Mouse (Mus musculus): ENCODE measurements around the gene Esam. TPM values are rescaled to one million over a fixed set of nuclear protein-coding genes. Genes with fewer than 3 reads are reported as not detected.
A peak's percentile ranks its signal among the peaks of the same experiment; 100 is the strongest.

Gene Esam
- total RNA-seq, 2 experiments from 2014 or later = 88.8 to 91.3 TPM

DNA sequence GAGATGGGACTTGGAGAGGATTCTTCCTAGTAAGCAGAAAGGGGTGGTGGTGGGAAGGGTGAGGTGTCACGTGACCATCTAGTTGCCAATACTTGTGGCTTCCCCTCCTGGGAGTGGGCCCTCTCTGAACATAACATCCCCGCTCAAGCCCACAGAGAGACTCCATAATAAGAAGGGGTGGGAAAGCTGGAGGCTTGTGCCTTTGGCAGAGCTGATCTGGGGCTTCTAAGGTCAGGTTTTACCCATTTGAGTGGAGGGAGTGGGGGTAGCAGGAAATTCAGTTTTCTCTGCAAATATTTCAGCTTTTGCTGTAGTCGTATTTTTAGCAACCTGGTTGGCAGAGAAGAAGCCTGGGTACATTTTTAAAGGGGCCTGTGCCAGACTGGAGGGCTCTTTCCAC lies 28.5 kb downstream of the Esam start:
- DNase-seq = no peak

DNA sequence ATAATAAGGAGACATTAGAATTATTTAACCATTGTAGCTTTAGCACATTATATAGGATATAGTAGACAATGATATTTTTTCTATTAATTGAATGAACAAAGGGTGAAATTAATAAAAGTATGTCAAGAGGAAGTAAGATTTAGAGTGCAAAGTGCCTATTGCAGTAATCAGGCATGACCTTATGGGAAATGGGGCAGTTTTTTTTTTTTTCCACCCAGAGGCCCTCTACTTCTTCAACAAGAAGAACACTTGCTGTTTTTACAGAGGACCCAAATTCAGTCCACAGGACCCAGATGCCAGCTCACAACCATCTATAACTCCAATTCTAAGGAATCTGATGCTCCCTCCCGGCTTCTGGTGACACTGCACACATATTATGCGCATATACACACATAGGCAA lies 32.7 kb downstream of the Esam start:
- no peak for DNase-seq

DNA sequence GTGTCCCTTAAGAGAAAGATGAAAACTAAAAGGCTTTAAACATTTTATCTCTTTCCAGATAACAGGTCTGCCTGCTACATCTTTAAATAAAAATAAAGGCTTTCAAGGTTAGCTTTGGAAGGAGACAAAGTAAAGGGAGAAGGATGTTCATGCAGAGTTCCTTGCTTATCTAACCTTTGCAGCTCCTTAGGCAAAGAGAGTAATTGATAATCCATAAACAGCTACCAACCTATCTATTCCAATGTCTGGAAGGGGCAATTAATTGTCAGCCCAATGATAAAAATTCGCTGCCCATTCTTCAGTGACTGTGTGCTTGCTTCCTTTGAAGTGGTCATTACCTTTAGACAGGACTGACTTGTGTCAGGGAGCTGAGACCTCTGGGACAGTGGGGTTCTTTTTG lies 35.9 kb downstream of the Esam start:
- DNase-seq = no peak

DNA sequence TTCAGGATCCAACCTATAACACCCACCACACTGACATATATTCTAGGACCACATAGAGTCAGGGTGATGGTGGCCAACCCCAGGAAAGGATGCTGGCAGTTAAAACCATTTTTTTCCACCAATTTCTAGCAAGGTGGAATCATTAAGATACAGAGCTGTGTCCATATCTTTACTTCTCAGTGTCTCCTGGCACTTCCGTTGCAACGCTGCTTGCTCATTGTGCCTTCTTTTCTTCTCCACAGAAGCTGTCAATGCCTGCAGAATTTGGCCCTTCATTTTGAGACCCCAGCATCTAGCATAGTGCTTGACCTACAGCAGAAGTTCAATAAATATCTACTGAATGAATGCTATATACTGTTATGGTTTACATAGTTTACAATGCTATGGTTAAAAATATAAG lies 39.1 kb downstream of the Esam start:
- DNase-seq = no peak

DNA sequence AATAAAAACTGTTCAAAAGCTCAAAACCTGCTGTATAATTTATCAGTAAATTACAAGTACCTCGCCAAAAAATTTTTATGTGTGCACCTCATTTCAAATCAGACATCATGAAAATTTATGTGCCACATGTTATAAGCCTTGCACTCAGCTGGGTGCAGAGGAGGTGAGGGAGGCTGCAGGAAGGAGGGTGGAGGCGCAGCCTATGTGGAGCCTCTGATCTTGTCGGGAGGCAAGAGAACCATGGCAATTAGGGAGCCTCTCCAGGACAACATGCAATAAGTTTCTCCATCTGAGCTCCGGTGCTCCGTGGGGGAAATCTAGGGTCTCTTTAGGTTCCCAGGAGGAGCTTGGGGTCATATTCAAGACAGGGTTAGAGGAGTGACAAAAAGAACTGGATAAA lies 39.6 kb downstream of the Esam start:
- DNase-seq = no peak

DNA sequence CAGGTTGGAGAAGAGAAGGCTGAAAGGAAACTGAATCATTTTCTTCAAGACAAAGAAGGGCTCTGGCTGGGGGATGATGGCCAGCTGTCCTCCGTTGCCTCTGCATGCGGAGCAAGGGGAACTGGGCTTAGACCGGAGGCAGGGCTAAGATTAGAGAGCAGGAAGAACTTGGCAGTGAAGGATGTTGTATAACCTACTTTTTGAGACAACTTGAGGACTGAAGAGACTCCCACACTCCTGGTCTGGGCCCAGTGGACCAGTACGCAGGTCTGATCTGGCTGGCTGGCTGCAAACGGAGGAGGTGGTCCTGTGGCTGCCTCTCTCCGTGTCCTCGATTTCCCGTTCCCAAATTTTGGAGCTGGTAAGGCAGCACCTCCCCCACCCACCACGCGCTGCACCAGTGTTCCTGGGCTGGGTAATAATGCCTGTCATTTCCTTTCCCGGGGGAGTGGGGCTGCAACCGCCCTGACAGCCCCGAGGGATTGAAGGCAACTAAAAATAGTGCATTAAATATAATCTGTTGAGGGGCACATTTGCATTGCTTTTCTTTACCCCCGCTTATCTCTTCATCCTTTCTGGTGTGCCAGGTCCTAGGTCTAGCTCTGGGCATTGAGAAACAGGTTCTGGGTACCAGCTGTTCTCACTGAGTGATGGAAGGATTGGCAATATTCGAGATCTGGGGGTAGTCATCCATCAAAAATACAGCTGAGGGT lies 40.2 kb downstream of the Esam start:
- peak; percentile 43 for DNase-seq

DNA sequence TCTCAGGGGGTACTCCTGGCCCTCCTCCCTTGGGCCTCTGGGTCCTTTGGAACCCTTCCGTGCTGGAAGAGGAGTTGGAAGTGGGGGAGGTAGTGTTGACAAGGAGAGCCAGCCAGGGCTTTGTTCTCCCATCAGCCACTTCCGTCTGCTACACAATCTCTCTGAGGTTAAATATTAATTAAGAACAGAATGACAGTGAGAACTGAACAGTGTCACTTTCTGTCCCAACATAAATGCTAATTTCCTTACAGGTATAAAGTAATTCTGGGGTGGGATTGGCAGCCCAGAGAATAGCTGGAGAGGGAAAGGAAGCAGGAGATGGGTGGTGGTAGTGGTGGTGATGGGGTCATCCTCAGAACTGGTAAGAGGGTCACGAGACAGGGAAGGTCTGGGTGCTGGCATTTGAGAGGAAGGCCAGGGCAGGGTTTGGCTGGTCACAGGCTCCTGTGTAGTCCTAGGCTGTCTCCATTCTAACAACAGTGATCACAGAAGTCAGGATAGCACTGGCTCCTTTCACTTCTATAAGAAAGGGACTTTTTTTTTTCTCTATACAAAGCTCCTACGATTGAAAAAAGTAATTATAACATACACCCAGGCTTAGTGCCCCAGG lies 40.8 kb downstream of the Esam start:
- no peak for DNase-seq

DNA sequence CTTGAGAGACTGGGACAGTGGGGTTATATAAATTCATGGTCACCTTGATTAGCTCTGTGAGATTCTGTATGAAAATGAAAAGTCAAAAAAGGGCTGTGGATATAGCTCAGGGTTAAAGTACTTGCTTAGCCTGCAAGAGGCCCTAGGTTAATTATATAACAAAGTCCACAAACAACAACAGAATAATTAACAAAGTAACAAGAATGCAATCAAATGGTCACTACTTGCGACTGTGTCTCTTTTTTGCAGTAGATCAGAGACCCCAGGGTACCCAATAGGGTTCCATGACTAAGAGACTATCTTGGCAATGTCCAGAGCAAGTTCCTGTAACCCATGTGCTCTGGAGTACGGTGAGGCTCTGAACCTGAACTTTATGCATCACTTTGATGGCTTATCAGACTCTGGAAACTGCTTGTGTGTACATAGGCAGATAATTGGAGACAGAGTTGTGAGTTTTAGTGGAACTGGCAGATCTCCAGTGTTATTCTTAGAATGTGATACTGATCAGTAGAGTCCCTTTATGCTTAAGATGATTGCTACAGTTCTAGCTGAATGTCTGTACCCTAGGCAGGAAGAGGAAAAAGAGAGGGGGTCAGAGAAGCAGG lies 41.5 kb downstream of the Esam start:
- DNase-seq = no peak

DNA sequence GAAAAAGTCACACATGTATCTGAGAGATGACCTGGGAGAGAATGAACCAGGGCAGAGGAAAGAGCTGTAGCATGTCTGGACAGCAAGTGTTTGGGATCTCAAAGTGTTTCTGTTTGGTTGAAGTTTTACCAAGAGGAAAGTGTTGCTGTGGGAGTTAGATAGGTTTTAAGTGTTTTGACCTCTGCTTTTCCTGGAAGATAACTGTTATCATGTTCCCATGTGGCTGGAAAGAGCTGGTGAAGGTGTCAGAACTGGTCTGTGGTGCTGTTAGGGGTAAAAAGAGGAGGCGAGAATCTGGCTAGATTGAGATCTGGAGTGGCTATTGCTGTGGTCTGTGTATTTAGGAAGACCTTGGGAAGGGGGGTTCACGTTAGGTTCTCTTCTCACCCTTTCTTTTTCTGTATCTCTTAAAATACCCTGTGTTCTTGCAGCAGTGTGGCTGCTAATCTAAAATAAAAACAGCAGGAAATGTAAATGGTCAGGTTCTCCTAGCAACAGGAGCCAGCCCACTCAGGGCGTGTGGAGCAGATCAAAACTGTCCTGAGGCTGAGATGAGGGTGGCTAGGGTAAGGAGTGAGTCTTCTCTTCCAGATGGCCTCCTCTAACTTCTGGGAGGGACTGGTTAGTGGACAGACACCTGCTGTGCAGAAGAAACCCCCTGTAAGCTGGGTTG lies 44.5 kb downstream of the Esam start:
- no peak for DNase-seq

DNA sequence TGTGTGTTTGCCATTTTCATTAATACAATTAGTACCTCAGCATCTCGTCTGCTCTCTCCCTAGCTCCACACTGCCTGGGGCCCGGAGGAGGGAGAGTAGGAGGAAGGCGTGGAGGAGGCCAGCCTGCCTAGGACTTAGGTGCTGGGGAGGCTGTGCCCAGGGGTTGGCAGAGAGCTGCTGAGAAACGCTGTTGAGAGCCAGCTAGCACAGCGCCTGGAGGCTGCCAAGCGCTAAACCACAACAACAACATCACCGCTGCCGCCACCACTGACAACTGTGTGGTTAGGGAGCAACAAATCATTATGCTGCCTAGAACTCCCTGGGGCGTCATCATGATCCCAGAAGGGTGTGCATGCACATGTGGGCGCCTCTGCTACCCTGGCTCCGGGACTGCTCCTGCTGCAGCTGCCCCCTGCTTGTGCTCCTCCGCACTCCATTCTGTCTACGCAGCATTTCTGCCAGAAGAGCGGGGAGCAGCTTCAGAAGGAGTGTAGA lies 48.6 kb downstream of the Esam start:
- DNase-seq = no peak

DNA sequence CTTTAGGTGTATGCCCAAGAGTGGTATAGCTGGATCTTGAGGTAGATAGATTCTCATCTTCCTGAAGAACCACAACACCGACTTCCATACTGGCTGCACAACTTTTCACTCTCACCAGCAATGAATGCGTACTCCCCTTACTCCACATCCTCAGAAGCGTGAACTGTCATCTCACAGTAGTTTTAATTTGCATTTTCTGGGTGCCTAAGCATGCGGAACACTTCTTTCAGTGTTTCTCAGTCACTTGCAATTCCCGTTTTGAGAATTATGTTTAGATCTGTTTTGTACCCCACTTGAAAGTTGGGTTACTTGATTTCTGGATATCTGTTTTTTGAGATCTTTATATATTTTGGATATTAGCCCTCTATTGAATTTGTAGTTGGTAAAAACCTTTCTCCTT lies 55.7 kb downstream of the Esam start:
- no peak for DNase-seq

DNA sequence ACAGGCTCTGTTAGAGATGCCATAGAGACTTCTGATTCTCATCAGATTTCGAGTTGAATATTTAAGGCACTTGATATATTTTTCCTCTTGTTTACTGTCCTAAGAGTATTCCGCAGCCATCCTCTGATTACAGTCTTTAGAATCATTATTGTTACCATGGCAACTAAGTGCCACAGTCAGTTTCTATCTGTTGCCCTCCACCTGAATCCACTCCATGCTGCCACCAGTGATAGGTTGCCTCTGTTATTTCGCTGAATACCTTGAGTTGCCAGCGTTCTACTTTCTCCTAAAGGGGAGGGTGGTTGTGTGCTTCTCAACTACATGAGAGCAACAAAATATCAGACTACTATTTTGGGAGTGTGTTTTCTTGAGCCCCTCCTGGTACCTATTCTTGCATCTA lies 58.8 kb downstream of the Esam start:
- no peak for DNase-seq

Other genes with a start within 250 kb of the Esam start
- gene Ccdc15, start 179.6 kb upstream of the Esam start, total RNA-seq (2021) = 1 to 10 TPM; 3.6 TPM
- gene Hepacam, start 160.7 kb upstream of the Esam start, total RNA-seq (2021) = not detected
- gene Robo4, start 126.2 kb upstream of the Esam start, total RNA-seq (2021) = 10 to 100 TPM; 32.6 to 33.2 TPM
- under 1 TPM in 1 of 2 experiments, not detected in 1; 0.05 TPM for gene Robo3, start 94.8 kb upstream of the Esam start, total RNA-seq (2021)
- gene Msantd2, start 38.8 kb upstream of the Esam start, total RNA-seq (2021) = 10 to 100 TPM; 15.2 to 20.6 TPM
- gene Vsig2, start 11.2 kb downstream of the Esam start, total RNA-seq (2021) = 1 to 10 TPM; 6.4 to 7.9 TPM
- 1 to 10 TPM; 2.0 to 3.1 TPM for gene Nrgn, start 24.8 kb downstream of the Esam start, total RNA-seq (2021)
- gene Siae, start 27.6 kb downstream of the Esam start, total RNA-seq (2021) = 1 to 10 TPM; 6.5 to 6.6 TPM
- 1 to 10 TPM; 2.4 to 4.5 TPM for gene Spa17, start 85.6 kb downstream of the Esam start, total RNA-seq (2021)
- 10 to 100 TPM; 60.8 to 61.8 TPM for gene Tbrg1, start 129.2 kb downstream of the Esam start, total RNA-seq (2021)
- gene Panx3, start 141.2 kb downstream of the Esam start, total RNA-seq (2021) = not detected
- not detected for gene Olfr160, start 188.2 kb downstream of the Esam start, total RNA-seq (2021)
- gene Olfr874, start 217.0 kb downstream of the Esam start, total RNA-seq (2021) = not detected
- not detected for gene Olfr875, start 243.8 kb downstream of the Esam start, total RNA-seq (2021)